Mouse (Mus musculus) naive thymus-derived CD4-positive, alpha-beta T cell, adult 2 months (primary cell): ENCODE measurements around the gene Zfp804a.

Experiments
- DNase-seq: peaks from one replicate; pipeline ENCODE4 v3.0.0-alpha.2; 2011; ENCODE audit warnings: low read depth

The Zfp804a gene

DNA sequence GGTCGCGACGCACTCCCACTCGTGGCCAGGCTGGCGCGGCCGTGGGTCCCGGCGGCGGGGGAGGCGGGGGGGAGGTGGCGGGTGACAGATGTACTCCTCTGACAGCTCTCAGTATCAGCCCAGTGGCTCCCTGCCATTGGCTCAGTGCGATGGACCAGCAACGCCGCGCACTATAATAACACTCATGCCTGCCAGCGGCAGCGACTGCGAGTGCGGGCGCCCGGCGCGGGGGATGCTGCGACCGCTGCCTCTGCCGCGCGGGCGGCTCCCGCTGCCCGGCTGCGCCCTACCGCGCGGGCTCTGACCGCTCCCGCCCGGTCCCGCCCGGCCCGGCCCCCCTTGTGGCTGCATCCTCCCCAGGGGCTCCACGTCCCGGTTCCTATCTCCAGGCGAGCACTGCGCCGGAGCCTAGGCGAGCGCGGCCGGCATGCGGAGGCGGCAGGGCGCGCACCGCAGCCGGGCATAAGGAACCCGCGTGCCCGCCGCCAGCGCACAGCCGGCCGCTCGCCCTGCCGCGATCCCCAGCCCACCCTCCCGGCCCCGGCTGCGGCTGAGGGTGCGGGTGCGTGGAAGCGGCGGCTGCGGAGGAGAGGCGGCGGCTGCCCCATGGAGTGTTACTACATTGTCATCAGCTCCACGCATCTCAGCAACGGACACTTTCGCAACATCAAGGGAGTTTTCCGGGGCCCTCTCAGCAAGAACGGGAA is at the start of gene Zfp804a:
TSS of gene Zfp804a (plus strand) at position 38 of the 707 bp plus-strand sequence.
- DNase-seq: no peak

DNA sequence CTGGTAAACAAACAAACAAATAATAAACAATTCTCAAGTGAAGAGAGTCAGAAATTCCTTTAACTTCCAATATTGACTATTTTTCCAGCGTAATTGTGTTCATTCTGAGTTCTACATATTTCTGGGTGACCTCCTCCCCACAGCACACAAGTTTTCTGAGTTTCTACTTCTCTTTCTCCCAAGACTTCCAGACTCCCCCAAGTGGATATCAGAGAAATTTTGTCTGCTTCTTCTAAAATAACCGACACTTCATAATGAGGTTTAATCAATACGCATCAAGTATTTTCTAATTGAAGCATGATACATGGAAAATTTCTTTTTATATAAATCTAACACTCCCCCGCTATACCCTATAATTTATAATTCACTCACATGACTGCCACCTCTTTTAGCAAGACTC is 1.4 kb upstream of the Zfp804a start:
- DNase-seq: no peak

DNA sequence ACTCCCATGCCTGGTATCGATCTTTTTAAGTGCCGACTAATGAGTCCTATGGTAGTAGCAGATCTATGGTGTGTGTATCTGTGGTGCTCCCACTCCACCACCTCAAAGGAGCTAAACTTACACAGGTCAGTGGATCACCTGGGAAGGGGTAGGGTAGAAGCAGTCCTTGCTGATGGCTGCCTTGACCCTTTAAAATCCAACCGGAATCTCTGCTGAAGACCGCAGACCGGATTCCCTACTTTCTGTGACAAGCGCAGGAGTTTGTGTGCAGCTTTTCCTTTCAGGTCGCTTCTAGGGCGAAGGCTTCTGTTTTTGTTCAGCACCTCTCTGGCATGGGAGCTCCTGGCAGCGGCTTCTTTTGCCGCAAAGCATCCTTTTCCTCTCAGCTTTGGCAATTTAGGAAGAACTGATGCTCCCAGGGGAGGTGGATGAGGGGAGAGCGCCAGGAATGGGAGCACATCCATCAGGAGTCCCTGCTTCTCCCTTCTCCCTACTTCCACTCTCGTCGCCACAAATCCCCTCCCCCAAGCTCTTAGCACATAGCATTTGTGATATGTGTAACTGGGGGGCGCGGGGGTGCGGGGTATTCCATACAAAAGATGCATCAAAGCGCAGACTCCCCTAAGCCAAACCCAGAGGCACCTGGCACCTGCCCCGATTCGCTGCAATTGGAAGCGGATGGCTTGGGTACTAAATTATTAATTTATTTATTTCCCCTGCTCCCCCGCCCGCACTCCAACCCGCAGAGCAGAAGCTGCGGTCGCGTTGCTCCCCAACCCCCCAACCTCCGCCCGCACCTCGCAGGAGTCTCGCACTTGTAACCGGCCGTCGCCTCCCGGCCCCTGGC is 461 bp upstream of the Zfp804a start:
- DNase-seq: no peak

DNA sequence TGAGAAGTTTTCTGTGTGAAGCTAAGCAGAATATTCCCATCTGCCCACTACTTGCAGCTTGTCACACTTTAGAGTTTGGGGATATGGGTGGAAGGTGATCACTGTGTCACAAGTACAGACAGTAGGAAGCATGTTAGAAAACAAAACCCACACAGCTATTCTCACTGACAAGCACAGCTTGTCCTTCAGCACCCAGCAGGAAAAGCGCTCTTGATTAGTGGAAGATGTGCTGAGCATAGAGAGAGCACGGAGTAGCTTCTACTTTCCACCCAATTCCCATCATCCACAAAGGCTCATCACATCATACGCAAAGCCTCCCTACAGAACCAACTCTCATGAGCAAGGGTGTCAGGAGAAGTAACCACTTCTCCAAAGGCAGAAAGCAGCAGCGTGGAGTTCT is 1.4 kb downstream of the Zfp804a start:
- no peak for DNase-seq

DNA sequence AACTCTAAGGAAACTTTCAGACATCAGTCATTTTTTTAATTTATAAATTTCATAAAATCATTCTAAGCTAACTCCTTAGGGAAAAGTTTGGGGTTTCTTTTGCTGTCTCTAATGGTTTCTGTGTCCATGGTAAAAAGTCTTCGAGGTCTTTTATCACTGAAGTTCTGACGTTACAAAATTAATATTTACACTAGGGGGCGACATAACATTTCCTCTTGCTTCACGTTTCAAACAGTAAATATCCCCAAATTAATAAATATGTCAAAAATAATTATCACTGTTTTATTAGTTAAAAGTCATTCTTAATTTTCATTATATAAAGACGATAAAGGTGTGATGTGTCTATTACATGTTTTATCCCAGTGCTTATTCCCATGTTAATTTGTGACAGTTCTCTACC is 11.6 kb downstream of the Zfp804a start:
- no peak for DNase-seq

DNA sequence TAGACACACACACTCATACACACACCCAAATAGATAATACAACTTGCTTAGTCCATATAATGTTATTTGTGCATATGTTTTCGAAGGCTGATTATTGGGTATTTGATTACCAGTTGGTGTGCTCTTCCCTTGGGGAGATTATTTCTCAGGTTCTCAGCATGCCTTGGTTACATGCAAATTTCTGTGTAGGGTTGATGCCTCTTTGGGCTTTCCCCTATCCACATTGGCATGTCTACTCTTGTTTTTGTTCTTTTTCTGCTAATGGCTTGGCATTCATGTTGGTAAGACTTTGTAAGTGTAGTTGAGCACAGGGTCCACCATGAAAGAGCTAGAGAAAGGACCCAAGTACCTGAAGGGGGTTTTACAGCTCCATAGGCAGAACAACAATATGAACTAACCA is 14.9 kb downstream of the Zfp804a start:
- DNase-seq: no peak

DNA sequence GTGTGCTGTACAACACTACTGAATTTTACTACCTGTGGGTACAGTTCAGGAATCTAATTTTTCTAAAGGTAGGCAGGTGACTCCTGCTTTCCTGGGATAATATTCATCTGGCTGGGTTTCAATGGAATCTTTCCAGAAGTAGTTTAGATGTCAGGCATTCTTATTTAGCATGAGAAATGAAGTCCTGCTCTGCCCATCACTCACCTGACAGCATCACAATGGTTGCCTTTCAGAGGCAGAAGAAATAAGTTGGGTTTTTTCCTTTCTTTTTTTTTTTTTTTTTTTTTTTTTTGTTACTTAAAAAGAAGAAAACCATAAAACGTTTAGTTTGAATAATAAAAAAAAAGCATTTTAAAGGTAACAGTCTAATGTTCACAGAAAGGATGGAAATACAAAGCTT is 16.1 kb downstream of the Zfp804a start:
- DNase-seq: no peak

DNA sequence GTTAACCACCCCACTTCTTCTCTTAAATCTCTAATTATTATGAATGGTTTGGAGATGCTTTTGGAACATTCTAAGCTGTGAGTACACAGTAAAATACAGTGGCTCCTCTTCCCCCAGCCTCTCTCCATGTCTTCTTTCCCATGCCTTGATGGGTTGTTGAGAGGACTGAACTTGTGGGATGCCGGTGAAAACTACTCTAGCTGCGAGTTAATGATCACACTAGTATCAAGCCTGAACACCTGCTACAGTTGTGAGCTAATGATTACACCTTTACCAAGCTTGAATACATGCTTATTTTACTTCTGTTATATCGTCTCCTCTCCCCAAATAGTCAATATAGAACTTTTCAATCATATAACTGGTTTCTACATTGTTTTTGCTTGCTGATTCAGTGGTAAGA is 23.9 kb downstream of the Zfp804a start:
- DNase-seq: no peak

DNA sequence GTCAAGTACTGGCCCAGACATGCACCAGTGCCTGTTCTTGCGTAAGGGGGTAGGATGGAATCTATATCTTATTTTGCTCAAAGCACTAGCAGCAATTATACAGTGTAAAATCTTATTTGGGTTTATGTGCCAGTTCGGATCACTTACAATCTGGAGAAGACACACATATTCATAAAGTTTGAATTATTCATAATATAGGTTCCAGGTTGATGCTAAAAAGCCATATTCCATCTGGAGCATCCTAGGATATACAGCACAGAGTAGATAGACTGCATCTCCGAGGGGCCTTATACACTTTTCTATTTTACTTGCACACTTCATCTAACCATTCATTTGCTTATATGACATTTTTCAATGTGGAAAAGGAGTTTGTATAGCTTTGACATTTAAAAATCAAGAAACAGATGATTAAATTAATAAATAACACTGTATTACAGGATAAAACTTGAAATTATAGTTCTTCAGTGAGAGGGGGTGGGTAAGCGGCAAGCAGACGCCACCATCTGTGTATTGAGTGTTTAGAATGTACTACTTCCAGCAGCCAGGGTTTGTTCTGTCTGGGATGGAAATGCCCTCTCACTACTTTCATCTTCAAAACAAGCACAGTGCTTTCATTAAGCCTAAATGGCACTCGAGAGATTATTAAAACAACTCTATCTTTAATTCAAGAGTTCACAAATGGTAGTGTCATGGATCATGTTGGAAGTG is 25.4 kb downstream of the Zfp804a start:
- DNase-seq: no peak

DNA sequence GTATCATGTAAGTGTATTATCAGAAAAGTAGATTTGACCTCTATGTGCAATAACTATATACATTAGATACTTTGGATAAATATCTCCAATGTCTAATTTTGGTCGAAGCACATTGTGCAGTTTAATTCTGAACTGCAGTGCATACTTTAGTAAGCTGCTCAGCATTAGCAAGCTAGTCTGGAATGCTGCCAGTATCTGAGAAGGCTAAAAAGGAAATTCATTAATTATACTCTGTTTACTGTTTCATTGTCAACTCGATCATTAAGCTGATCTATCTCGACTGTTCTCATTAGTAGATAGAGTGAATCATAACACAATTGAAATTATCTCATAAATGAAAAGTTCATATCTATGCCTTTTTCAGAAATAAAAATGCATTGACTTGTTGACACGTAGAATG is 27.7 kb downstream of the Zfp804a start:
- no peak for DNase-seq

DNA sequence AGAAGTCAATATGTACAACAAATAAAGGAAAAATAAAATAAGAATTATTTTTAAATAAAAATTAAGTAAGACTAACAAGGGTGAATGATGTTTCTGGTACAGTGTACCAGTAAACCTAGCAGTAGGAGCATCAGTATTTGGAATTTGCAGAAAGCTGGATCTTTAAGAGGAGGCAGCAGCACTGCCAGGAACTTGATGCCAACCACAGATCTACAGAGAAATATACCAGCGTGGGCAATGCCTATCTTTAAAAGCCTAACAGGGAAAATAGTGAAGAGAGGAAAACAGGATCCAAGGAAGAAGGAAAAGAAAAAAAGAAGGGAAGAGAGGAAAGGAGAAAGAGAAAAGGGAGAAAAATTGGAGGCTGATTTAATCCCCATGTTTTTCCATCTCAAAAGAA is 60.1 kb downstream of the Zfp804a start:
- DNase-seq: no peak

DNA sequence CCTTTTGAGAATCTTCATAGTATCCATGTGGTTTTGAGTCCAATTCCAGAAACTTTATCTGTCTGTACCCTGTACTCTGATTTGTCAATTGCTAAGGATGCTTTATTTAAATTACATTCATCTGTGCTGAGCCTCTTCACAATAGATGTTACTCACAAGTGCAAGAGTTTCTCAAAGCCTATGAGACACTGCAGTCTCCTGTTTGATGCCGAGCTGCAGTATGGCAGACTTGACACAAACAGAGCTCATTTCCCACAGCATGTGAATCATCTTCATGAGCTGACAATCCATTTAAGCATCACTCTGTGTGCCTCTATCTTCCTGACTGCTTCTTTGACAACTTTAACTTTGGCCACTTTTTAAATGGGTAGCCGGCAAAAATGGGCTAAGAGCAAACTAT is 60.6 kb downstream of the Zfp804a start:
- DNase-seq: no peak

DNA sequence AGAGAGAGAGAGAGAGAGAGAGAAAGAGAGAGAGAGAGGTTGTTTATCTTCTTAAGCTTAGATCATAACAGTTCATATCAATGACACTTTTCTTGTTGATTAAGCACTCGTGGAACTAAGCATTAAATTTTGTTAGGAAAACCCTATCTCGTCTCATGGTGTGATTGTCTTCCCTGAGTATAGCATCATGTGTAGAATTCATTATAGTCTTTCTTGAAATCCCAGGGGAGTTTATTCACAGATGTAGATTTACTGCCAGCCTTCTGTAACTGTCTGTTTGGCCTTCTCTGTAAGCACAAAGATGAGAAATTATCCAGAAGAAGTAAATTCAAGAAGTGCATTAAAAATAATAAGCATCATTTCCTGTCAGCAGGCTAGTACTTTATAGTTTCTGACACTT is 66.6 kb downstream of the Zfp804a start:
- DNase-seq: no peak

DNA sequence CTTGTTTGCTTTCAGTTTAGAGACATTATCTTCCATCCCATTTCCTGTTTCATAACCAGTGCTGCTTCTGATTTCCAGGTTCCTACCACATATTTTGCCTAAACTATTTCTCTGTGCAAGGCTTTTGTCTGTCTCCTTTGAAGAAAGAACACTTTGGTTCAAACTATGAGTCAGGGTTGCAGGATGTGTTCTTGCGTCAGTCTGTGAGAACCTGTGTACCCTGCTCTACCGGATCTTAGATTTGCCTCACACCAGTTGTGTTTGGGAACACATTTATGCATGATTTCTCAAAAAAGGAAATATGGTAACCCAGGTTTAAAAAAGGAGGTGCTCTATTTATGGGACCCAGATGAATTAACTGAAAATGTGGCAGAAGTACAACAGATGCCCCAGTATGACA is 125.7 kb downstream of the Zfp804a start:
- DNase-seq: no peak

DNA sequence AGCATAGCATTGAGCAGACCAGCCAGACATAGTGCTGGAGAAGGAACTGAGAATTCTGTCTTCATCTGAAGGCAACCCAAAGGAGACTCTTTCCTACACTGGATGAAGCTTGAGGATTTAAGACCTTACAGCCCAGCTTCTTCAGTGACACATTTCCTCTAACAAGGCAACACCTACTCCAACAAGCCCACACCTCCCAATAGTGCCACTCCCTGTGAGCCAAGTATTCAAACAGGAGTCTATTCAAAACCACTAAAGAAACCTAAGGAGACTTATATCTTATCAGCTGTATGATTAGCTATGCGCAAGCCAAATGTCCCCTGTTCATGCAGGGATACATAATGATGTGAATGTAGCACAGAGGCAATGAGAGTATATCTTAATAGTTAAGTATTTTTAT is 128.0 kb downstream of the Zfp804a start:
- no peak for DNase-seq

DNA sequence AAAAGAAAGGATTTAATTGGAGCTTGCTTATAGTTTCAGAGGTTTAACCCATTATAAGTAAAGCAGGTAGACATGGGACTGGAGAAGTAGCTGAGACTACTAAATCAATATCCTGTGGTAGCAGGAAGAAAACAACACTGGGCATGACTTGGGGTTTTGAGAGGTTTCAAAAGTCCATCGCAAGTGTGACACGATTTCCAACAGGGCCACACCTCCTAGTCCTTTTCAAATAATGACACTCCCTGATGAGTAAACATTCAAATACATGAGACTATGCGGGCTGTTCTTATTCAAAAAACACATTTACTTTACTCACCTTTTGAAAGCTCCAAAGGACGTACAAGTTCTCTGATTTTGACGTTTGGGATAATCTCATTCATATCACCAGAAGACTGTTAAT is 146.9 kb downstream of the Zfp804a start:
- no peak for DNase-seq

DNA sequence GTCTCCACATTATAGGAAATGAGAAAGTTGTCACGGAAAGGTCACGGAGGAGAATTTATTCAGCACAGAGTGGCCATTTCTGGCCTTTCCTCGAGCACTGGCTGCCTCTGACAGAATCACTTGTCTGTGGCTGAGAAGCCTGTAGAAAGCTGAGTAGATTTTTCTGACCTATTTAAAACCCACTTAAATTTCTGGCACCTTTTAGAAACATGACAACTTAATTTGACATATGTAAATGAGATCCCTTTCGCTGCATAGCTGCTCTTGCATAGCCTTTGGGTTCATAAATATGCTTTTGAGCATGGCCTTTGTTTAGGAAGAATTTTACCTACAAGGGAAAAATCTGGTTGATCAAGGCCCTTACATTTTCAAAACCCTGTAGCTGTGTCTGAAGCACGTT is 147.6 kb downstream of the Zfp804a start:
- no peak for DNase-seq

DNA sequence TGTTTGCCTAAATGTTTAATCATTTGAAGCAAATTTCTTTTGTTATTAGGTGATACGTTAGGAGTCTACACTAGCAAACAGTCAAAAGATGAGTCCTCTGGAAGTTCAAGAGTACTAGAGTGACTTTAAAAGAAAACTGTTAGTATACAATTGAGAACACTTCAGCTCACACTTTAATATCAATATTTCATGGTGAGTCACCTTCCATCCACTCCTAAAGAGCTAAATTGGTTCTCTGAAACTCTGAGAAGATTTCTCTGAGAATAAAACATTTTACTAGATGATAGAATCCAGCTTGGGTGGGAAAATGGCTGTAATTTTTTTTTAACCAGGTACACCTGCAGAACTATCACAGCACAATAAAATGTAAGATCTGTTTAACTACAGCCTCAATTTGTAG is 157.6 kb downstream of the Zfp804a start:
- no peak for DNase-seq

DNA sequence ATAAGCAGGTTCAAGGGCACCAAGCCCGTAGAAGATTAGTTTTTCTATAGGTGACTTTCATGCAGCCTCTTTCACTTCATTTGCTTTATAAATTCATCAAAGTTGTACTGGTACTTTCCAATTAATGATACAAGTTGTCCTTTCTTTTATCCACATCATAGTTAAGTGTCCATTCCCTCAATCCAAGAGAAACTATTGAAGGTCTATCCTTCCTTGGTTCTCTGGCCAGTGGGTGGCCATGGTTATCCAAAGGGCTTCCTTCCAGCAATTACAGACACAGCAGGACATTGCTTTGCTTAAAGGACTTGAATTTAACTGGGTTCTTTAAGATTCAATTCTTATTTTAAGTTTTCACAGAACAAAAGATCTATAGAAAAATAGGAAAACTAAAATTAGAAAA is 158.9 kb downstream of the Zfp804a start:
- DNase-seq: no peak

DNA sequence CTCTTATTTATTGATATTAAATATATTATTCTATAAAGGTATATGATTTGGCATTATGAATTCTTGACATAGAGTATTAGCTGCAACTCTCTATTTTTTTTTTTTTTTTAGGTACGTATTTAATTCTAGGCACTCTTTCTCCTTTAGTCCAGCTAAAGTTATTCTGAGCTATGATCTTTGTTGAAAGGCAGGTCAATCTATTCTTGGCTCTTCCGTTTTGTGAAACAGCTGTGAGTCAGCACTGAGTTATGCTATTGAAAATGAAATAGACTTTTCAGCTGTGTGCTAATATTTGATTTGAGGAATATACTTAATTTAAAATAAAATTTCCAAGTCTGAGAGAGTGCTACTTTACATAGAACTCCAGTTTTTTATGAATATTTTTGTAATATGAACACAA is 164.9 kb downstream of the Zfp804a start:
- no peak for DNase-seq

DNA sequence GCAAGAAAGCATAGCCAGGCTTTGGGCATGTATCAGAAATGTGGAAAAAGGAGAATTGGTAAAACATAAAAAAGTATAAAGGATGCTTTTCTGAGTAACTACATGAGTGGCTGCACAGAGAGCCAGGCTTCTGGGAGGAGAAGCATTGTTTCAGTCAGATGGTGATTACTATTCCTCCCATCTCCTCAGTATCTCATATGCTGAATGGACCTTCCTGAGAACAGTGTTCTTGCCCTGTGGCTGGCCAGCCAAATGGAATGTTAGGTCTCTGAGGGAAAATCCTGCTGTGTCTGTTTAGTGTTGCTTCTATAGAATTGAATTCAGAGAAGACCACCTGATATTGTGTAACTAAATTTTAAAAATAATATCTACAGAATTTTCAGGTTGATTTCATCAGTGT is 193.0 kb downstream of the Zfp804a start:
- DNase-seq: no peak

DNA sequence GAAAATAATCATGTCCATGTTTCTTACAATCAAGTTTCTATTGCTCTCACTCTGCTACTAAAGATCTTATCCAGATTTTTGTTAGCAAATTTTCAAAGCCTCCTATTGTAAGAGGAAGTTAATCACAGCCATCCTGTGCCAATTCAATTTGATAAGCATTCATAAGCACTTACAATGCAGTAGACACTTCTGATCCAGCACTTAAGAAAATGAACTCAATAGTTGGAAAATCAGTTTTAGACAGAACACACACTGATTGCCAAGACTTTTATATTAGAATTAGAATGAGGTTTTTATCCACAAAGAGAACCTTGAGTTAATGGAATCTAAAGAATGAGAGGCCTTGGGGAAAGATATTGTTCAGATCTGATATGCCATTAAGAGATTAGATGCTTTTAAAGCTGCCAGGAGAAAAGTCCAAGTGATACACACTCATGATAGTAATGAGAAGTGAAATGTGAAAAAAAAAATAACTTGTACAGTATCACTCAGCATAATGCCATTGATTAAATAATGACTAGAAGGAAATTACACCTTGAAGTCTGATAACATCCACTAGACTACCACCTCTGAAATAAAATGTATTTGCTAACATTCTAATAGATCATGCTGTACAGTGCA is 194.0 kb downstream of the Zfp804a start:
- no peak for DNase-seq

DNA sequence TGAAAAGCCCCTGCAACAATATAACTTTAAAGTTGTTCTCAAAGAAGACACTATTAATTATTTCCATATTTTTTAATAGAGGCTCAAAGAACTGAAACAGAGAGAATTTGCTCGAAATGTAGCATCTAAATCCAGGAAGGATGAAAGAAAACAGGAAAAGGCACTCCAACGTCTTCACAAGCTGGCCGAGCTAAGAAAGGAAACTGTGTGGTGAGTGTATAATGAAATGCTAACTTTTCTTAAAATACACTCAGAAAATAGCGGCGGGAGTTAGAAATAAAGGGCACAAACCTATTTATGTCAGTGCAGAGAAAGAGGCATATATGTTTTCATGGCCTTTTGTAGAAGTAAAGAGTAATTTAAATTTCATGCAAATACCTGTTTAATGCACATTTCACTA is 200.4 kb downstream of the Zfp804a start:
- DNase-seq: no peak
